Mouse (Mus musculus): ENCODE measurements around the gene Gtsf1l.

Gene Gtsf1l

GRCm38 (mm10) chr2:163087728-163088127, at the start of gene Gtsf1l:
TSS of gene Gtsf1l (minus strand) at chr2:163087855.
- DNase-seq: no peak

GRCm38 (mm10) chr2:163136996-163137395, 49.3 kb upstream of the Gtsf1l start:
- DNase-seq: no peak

- DNase-seq: no peak
Observed at GRCm38 (mm10) chr2:163135931-163136330, 48.3 kb upstream of the Gtsf1l start.

- no peak for DNase-seq
Observed at GRCm38 (mm10) chr2:163132314-163132713, 44.7 kb upstream of the Gtsf1l start.

GRCm38 (mm10) chr2:163130837-163131236, 43.2 kb upstream of the Gtsf1l start:
- DNase-seq: no peak

- DNase-seq: no peak
Observed at GRCm38 (mm10) chr2:163123496-163123895, 35.8 kb upstream of the Gtsf1l start.

GRCm38 (mm10) chr2:163122319-163122718, 34.7 kb upstream of the Gtsf1l start:
- DNase-seq: peak; percentile 60

GRCm38 (mm10) chr2:163121353-163121660, 33.7 kb upstream of the Gtsf1l start:
- no peak for DNase-seq

GRCm38 (mm10) chr2:163120626-163121352, 33.1 kb upstream of the Gtsf1l start:
- no peak for DNase-seq

GRCm38 (mm10) chr2:163111413-163112201, 24.0 kb upstream of the Gtsf1l start:
- no peak for DNase-seq

- DNase-seq: no peak
Observed at GRCm38 (mm10) chr2:163110706-163111105, 23.1 kb upstream of the Gtsf1l start.

- DNase-seq: no peak
Observed at GRCm38 (mm10) chr2:163108385-163108784, 20.7 kb upstream of the Gtsf1l start.

- DNase-seq: no peak
Observed at GRCm38 (mm10) chr2:163104086-163104770, 16.6 kb upstream of the Gtsf1l start.

GRCm38 (mm10) chr2:163102900-163103653, 15.4 kb upstream of the Gtsf1l start:
- DNase-seq: peak; percentile 4

GRCm38 (mm10) chr2:163102216-163102615, 14.6 kb upstream of the Gtsf1l start:
- DNase-seq: no peak

- peak; percentile 79 for DNase-seq
Observed at GRCm38 (mm10) chr2:163101646-163102203, 14.1 kb upstream of the Gtsf1l start.

- DNase-seq: peak; percentile 29
Observed at GRCm38 (mm10) chr2:163100551-163100950, 12.9 kb upstream of the Gtsf1l start.

GRCm38 (mm10) chr2:163099919-163100318, 12.3 kb upstream of the Gtsf1l start:
- peak; percentile 43 for DNase-seq

- DNase-seq: peak; percentile 57
Observed at GRCm38 (mm10) chr2:163095784-163096183, 8.1 kb upstream of the Gtsf1l start.

GRCm38 (mm10) chr2:163094909-163095308, 7.3 kb upstream of the Gtsf1l start:
- DNase-seq: no peak

GRCm38 (mm10) chr2:163089475-163090123, 1.9 kb upstream of the Gtsf1l start:
- DNase-seq: peak; percentile 59

- DNase-seq: no peak
Observed at GRCm38 (mm10) chr2:163086561-163086960, 1.1 kb downstream of the Gtsf1l start.
